Mouse (Mus musculus) left cerebral cortex, adult 11 months (tissue): ENCODE data around the gene Fgf11.

Experiments
- DNase-seq: peaks from one replicate; pipeline ENCODE4 v3.0.0; 2022; ENCODE audit warnings: low spot score

The Fgf11 gene

GRCm38 (mm10) chr11:69781828-69782227 lies 19.8 kb downstream of the Fgf11 start:
- no peak for DNase-seq

- no peak for DNase-seq
Measured at GRCm38 (mm10) chr11:69778985-69779384, 22.7 kb downstream of the Fgf11 start.

DNA sequence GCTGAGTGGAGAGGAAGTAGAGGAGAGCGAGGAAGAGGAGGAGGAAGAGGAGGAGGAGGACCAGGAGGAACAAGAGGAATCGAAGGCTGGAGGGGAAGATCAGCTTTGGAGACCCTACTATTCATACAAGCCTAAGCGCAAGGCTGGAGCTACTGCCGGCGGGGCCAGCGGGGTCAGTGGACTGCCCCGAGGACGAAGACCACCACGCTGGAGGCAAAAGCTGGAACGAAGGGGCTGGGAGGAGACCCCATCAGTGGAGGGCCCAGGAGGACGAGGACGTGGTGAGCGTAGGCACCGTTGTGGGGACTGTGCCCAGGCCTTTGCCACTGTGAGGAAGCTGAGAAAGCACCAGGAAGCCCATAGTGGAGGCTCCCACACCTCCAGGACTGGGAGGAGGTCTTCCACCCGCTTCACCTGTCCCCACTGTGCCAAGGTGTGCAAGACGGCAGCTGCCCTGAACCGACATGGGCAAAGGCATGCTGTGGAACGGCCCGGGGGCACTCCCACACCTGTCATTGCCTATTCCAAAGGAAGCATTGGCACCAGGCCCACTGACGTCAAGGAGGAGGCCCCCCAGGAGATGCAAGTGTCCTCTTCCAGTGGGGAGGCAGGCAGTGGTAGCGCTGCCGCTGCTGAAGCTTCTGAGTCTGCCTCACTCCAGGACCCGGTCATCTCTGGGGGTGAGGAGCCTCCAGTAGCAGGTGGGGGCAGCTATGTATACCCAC lies 23.2 kb downstream of the Fgf11 start:
- no peak for DNase-seq

GRCm38 (mm10) chr11:69777504-69778257 lies 24.0 kb downstream of the Fgf11 start:
- no peak for DNase-seq

DNA sequence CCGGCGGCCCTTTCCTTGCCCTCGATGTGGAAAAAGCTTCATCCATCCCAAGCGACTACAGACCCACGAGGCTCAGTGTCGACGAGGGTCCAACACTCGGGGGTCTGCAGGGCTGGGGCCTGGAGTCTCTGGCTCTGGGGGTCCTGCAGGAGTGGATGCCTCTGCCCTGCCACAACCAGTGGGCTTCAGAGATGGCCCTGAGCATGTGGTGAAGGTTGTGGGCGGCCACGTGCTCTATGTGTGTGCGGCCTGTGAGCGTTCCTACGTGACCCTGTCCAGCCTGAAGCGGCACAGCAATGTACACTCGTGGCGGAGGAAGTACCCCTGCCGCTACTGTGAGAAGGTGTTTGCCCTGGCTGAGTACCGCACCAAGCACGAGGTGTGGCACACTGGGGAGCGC lies 25.2 kb downstream of the Fgf11 start:
- no peak for DNase-seq

GRCm38 (mm10) chr11:69775716-69776115 lies 25.9 kb downstream of the Fgf11 start:
- DNase-seq: no peak

GRCm38 (mm10) chr11:69774961-69775360 lies 26.7 kb downstream of the Fgf11 start:
- no peak for DNase-seq

DNA sequence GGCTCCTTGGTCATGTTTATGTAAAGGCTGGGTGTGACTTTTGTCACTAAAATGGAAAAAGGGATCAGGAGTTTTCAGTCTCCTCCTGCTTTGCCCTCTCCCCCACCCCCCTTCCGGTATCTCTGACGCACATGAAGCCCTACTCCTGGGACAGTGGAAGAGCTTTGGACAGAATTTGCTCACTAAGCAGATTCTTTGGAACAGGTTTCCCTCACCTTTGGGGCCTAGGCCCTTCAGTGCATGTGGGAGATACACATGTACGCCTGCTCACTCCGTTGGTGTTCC lies 34.1 kb downstream of the Fgf11 start:
- no peak for DNase-seq

DNA sequence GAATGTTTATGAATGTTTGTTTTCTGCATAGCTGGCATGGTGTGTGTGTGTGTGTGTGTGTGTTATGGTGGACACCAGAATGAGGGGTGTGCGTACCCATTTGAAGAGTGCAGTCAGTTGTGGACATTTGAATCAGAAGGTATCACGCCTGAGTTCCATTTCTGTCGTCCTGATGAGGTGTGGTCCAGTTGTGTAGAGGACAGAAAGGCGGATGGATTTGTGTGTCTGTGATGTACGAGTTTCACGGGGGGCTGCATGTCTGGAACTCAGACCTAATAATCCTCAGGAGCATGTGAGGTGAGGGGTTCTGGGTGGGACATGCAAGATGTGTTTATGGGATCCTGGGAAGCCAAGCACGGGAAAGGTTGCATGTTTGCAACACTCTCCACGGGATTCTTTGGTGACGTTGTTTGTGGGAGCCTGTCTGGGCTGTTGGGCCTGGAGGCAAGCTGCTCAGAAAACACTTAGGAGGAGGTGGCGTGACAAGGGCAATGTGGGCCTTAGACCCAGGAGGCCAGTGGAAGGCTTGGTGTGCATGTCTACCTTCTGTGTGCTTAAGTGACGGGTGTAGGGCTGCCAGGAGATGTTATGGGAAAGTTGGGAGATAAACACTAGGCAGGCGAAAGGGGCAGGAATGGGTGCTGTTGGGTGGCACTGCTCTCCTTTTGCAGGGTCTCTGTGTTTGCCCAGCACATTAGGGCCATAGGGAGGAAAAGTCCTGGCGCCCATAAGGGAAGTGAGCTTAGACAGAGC lies 34.6 kb downstream of the Fgf11 start:
- no peak for DNase-seq

GRCm38 (mm10) chr11:69766126-69766609 lies 35.5 kb downstream of the Fgf11 start:
- peak; percentile 68 for DNase-seq

- no peak for DNase-seq
Measured at GRCm38 (mm10) chr11:69765221-69766125, 36.2 kb downstream of the Fgf11 start, which contains the start of gene Zbtb4. Gene Zbtb4, plus strand, starts transcription at chr11:69765912.

- no peak for DNase-seq
Measured at GRCm38 (mm10) chr11:69763551-69763950, 38.1 kb downstream of the Fgf11 start.

DNA sequence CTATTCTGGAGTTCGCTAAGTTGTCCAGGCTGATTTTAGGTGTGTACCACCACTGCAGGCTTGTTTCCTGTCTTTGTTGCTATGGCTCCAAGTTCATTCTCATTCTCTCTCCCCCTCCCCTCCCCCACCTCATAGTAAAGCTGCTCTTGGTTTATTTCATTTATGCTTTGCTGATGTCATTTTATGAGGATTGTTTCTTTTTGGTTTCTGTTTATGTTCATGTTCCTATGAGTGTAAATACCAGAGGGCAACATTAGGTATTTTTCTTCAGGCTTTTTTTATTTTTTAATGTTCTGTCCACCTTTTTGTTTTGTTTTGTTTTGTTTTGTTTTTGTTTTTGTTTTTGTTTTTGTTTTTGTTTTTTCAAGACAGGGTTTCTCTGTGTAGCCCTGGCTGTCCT lies 39.8 kb downstream of the Fgf11 start, which contains the start of gene Slc35g3:
TSS of gene Slc35g3 (minus strand) at position 101 of the 400 bp plus-strand sequence.
- no peak for DNase-seq

GRCm38 (mm10) chr11:69760901-69761200 lies 40.8 kb downstream of the Fgf11 start:
- DNase-seq: no peak

DNA sequence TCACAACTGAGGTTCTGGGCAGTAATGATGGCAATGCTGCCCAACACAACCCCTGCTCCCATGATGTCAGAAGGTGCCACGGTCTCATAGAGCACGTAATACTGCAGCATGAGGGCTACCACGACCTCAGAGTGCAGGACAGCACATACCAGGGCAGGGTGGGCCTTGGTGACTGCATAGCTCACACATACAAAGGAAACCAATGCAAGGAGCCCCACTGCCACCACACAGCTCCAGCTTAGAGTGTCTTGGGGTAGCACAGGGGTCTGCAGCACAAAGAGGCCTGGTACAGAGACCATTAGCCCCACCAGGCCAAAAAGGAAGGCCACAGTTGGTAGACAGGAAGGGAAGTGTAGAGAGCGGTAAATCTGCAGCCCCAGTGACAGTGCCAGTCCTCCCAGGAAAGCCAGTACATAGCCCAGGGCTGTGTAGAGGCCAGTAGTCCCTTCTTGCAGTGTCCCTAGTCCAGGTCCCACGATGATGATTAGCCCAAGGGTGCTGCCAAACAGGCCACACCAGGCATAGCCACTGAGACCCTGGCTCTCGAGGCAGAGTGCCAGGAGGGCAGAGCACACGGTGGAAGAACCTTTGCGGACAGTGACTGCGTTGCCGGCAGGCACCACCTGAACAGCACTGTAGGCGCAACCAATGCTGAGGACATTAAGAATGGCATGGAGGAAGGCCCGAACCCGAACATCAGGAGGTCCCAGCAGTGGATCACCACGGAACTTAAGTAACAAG lies 41.3 kb downstream of the Fgf11 start:
- no peak for DNase-seq

DNA sequence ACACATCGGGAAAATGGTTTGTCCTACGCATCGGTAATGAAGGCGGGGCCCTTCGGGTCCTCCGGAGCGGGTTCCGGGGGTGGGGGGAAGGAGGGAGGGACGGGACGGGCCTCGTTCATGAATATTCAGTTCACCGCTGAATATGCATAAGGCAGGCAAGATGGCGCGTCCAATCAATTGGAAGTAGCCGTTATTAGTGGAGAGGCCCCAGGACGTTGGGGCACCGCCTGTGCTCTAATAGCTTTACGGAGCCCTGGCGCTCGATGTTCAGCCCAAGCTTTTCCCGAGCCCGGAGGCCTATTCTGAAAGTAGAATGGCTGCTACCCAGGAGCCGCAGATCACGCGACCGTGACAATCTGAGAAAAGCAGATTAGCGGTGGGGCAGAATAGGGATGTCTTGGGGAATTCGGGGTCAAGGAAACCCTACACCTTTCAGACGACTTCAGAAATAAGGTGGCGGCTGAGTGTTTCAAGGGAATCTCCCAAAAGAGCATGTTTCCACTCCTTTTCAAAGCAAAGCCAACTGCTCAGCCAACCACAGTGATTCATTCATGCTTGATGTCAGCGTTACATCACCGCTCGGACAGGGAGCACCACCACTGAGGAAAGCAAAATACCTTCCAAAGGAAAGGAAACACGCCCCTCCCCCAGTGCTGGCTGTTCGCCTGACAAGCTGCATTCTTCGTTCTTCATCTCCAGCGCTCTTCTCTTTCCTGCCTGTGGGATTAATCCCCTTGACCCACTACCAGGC lies 42.5 kb downstream of the Fgf11 start:
- DNase-seq: peak; percentile 79

DNA sequence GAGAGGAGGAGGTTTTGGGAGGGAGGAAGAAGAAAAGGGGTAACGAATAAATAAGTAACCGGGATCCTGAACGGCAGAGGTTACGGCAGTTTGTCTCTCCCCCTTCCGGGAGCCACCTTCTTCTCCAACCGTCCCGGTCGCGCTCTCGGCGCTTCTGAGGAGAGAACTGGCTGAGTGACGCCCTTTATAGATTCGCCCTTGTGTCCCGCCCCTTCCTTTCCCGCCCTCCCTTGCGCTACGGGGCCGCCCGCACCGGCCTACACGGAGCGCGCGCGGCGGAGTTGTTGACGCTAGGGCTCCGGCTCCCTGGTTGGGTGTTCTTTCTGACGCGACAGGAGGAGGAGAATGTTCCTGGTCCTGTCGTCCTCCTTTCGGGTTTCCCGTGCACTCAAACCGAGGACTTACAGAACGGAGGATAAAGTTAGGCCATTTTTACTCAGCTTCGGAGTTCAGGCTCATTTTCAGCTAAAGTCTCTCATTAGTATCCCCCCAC lies 43.1 kb downstream of the Fgf11 start, which contains the start of gene Polr2a:
TSS of gene Polr2a (minus strand) at position 160 of the 493 bp plus-strand sequence.
- peak; percentile 95 for DNase-seq

DNA sequence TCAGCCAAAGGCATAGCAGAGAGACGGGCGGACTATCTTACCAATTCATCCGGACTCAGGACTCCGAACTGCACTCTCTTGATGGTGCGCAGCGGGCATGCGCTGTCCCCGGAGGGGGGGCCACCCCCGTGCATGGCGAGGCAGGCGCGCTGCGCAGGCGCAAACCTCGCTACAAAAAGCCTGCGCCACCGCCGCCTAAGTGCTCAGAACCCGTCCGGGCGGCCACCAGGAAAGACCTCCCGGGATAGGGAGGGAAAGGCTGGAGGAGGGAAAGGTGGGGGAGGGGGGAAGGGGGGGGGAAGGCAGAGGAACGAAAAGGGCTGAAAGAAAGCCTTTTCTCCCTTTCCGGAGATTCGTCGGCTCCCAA lies 43.6 kb downstream of the Fgf11 start:
- DNase-seq: peak; percentile 95

DNA sequence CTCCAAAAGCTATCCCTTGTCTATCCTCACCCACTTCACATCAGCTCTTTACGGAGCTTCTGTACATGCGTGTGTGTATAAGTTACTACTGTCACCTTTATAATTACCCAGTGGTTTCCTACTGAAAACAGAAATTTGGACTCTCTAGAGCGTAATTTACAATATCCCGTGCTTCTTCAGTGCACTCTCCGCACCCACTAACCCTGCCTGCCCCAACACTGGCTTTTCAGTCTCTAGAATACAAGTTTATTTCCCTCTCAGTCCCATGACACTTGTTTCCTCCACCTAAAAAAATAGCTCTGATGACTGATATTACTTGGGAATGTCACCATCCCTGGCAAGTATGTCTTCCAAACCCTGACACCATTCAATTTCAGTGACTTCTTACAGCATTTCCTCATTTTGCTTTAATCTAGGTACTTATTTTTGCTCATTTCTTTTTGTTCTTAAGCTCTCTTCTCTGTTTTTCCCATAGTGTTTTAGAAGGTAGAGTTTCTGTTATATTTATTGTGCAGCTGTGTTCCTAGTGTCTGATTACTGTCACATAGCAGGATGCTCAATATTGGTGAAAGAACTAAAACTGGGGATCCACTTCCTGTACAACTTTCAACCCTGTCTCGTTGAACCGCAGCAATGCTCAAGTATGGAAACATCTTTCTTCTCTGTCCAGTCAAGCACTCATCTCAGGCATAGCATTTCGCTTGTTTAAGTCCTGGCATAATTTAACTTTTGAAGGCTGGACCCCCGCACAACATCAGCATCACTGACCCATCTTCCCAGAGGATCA lies 44.2 kb downstream of the Fgf11 start:
- no peak for DNase-seq
